Mouse (Mus musculus) activated CD4-positive, CD25-positive, alpha-beta regulatory T cell, adult 4 months (primary cell): ENCODE measurements around the gene Zfp708. TPM values are rescaled to one million over a fixed set of nuclear protein-coding genes. Genes with fewer than 3 reads are reported as not detected.

Experiments used
- polyA plus RNA-seq, 2 experiments: library from polyadenylated mRNA; unstranded; fragments of 100-300 nt; shearing (Covaris generic); gene quantifications; one replicate each; pipeline ENCODE4 v1.2.1; 2017

Zfp708 gene
- polyA plus RNA-seq, 2 experiments from 2014 or later, result 4.8 to 5.0 TPM

Other genes with a start within 250 kb of the Zfp708 start
- 1 to 10 TPM; 1.6 to 1.7 TPM for gene Gm10767, start 193.1 kb downstream of the Zfp708 start, polyA plus RNA-seq
- gene Zfp712, start 36.8 kb downstream of the Zfp708 start, polyA plus RNA-seq, result 1 to 10 TPM; 5.0 to 8.4 TPM
- gene Gm28557, start 10.6 kb upstream of the Zfp708 start, polyA plus RNA-seq, result 1 to 10 TPM; 3.4 to 5.3 TPM
- under 1 TPM; 0.15 to 0.17 TPM for gene Rslcan18, start 18.3 kb upstream of the Zfp708 start, polyA plus RNA-seq
- 1 to 10 TPM; 1.6 to 2.9 TPM for gene Zfp759, start 23.7 kb upstream of the Zfp708 start, polyA plus RNA-seq
- gene Rsl1, start 75.2 kb upstream of the Zfp708 start, polyA plus RNA-seq, result 10 to 100 TPM; 18.8 to 21.6 TPM
- 1 to 10 TPM; 5.7 to 6.4 TPM for gene Zfp455, start 96.5 kb upstream of the Zfp708 start, polyA plus RNA-seq
- gene Zfp458, start 180.5 kb upstream of the Zfp708 start, polyA plus RNA-seq, result 1 to 10 TPM; 2.2 to 2.4 TPM
- gene Zfp457, start 208.5 kb upstream of the Zfp708 start, polyA plus RNA-seq, result 1 to 10 TPM in 1 of 2 experiments, not detected in 1; 1.9 TPM
- 1 to 10 TPM; 5.4 to 5.9 TPM for gene Zfp595, start 234.6 kb upstream of the Zfp708 start, polyA plus RNA-seq